Mouse (Mus musculus) ES-Bruce4 (cell line): ENCODE results near the gene Vmn1r180. TPM values are rescaled to one million over a fixed set of nuclear protein-coding genes. Genes with fewer than 3 reads are reported as not detected.
"Not testable (repeated sequence)": the region's sequence is repeated elsewhere in the genome, so short reads cannot be mapped to it uniquely, and the experiment has no call there.

Source experiments
- H3K27ac ChIP-seq: 2 replicates; pipeline ENCODE4 v1.5.1; 2012; ENCODE audit warnings: low read length, inconsistent platforms; ENCODE audit not compliant: insufficient read depth
- H3K27me3 ChIP-seq: 2 replicates; pipeline ENCODE4 v1.6.1; 2012; ENCODE audit warnings: mild to moderate bottlenecking, low read length, inconsistent platforms; ENCODE audit not compliant: control insufficient read depth, poor library complexity, insufficient read depth, severe bottlenecking
- H3K36me3 ChIP-seq: 2 replicates; pipeline ENCODE4 v1.6.1; 2012; ENCODE audit warnings: inconsistent platforms, mild to moderate bottlenecking, low read length, moderate library complexity; ENCODE audit not compliant: control insufficient read depth, poor library complexity, insufficient read depth, severe bottlenecking
- H3K4me1 ChIP-seq: one replicate; pipeline ENCODE4 v1.8.1; 2011; ENCODE audit warnings: low read length; ENCODE audit not compliant: control insufficient read depth, insufficient read depth
- H3K4me3 ChIP-seq: 2 replicates; pipeline ENCODE4 v1.5.1; 2011; ENCODE audit warnings: low read depth, mild to moderate bottlenecking, low read length
- H3K9ac ChIP-seq: 2 replicates; pipeline ENCODE4 v1.6.1; 2012; ENCODE audit warnings: low read depth, mild to moderate bottlenecking, inconsistent platforms; ENCODE audit not compliant: poor library complexity, severe bottlenecking
- H3K9me3 ChIP-seq: replicated peaks from 2 replicates; pipeline ENCODE4 v1.6.1; 2012; ENCODE audit warnings: mild to moderate bottlenecking, low read length, inconsistent platforms; ENCODE audit not compliant: control insufficient read depth, poor library complexity, insufficient read depth, severe bottlenecking
- CTCF ChIP-seq: IDR thresholded peaks from one replicate; pipeline ENCODE4 v1.8.1; 2011; ENCODE audit warnings: low read depth, low read length
- EP300 ChIP-seq: IDR thresholded peaks from 2 replicates; pipeline ENCODE4 v1.6.1; 2011; ENCODE audit warnings: low read depth, low read length; ENCODE audit not compliant: insufficient read depth
- POLR2A ChIP-seq: IDR thresholded peaks from one replicate; pipeline ENCODE4 v1.8.1; 2011; ENCODE audit warnings: low read length; ENCODE audit not compliant: insufficient read depth
- polyA plus RNA-seq: library from polyadenylated mRNA; stranded (reverse); fragments of >200 nt; gene quantifications from 2 replicates; pipeline ENCODE4 v1.2.4, GENCODE M21; 2011; ENCODE audit warnings: low read depth; ENCODE audit not compliant: missing spikeins, insufficient read depth, insufficient read length

Vmn1r180 gene
- polyA plus RNA-seq, result not detected in 2 replicates

DNA sequence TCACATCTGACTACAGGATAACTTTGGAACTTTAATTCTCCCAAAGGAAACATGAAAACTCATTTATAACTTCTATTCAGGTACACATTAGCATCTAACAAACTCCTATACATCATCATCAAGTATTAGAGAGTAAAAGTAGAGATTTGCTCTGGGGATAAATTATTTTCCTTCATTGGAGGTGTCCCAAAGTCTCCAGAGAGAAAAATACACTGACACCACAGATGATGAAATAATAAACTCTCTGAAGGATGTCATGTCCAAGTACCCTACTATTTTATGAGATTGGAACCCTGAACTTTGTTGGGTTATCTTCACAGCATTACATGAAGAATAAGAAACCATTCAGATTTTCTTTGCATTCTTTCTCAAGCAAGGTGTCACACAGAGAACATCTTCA lies at the start of gene Vmn1r180:
Vmn1r180 (plus strand) TSS at position 301 of the 400 bp plus-strand sequence.
- Histone ChIP-seq H3K27ac (no peak within 1 kb of the TSS), H3K9me3 (no peaks in the 10 kb centered on the region), H3K36me3 (no peaks in the 10 kb centered on the region), H3K4me1 (no peaks in the 10 kb centered on the region), H3K9ac (no peak within 1 kb of the TSS), H3K27me3 (no peaks in the 10 kb centered on the region), H3K4me3 (no peak within 1 kb of the TSS)
- TF ChIP-seq EP300 (no peak), POLR2A (no peak), CTCF (no peak)

DNA sequence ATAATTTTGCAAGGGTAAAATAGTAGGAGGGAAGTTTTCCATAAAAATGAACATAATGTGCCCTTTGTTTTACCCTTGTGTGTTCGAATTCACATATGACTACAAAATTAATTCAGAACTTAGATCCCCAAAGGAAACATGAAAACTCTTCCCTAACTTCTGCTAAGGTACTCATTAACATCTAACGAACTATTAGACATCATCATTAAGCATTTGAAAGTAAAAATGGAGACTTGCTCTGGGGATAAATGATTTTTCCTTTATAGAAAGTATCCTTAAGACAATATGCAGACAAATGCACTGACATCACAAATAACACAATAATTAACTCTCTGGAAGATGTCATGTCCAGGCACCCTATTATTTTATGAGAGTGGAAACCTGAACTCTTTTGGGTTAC lies 23.8 kb upstream of the Vmn1r180 start, which contains the start of gene Vmn1r179:
Vmn1r179 (plus strand) TSS at position 301 of the 400 bp plus-strand sequence.
- TF ChIP-seq CTCF, result no peak
- H3K9me3 ChIP-seq, result no peaks in the 10 kb centered on the region
- no peaks in the 10 kb centered on the region; the same call in 1 of the 2 replicates for H3K27me3 ChIP-seq

DNA sequence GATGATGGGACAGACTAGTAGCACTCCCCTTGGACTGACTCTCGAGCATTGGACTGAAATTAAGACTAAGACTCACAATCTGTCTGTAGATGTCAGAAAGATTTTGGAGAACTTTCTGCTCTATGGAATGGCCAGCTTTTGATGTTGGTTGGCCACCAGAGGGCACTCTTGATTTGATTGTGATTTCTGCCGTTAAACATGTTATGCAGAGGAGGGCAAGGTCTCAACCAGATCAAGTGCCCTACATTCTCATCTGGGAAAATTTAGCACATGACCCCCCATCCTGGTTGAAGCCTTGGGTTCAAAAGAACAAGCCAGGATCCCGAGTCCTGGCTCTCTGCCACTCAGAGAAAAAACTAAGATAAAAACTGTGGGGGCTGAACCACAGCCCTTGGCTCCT lies 17.6 kb downstream of the Vmn1r180 start:
- not testable (repeated sequence) for H3K36me3 ChIP-seq, H3K4me1 ChIP-seq, H3K9me3 ChIP-seq, H3K27ac ChIP-seq, H3K4me3 ChIP-seq, H3K9ac ChIP-seq, H3K27me3 ChIP-seq

More for the DNA sequence above, 23.8 kb upstream of the Vmn1r180 start, which contains the start of gene Vmn1r179:
- no peak within 1 kb of the TSS for H3K4me3 ChIP-seq
- H3K4me1 ChIP-seq, result no peaks in the 10 kb centered on the region
- no peak within 1 kb of the TSS for H3K9ac ChIP-seq
- H3K36me3 ChIP-seq, result no peaks in the 10 kb centered on the region
- H3K27ac ChIP-seq, result no peak within 1 kb of the TSS

- H3K4me1 ChIP-seq, H3K9ac ChIP-seq, H3K9me3 ChIP-seq, H3K27me3 ChIP-seq, H3K36me3 ChIP-seq, H3K4me3 ChIP-seq, H3K27ac ChIP-seq: not testable (repeated sequence)
Measured at GRCm38 (mm10) chr7:23974315-23974714, 23.9 kb downstream of the Vmn1r180 start, which contains the start of gene Vmn1r181. Gene Vmn1r181, plus strand, starts transcription at chr7:23974615.

DNA sequence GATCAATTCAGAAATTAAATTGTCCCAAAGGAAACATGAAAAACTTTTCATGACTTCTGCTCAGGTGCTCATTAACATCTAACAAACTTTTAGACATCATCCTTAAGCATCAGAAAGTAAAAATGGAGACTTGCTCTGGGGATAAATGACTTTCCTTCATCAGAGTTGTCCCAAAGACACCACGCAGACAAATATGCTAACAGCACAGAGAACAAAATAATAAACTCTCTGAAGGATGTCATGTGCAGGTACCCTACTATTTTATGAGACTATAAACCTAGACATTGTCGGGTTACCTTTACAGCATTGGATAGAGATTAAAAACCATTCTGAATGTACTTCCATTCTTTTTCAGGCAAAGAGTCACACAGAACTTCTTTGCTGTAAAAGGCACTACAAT lies 51.0 kb downstream of the Vmn1r180 start, which contains the start of gene V1rd19:
V1rd19 (plus strand) TSS at position 301 of the 400 bp plus-strand sequence.
- Histone ChIP-seq H3K27me3 (no peaks in the 10 kb centered on the region), H3K36me3 (no peaks in the 10 kb centered on the region), H3K9ac (no peak within 1 kb of the TSS), H3K4me1 (no peaks in the 10 kb centered on the region), H3K27ac (no peak within 1 kb of the TSS), H3K4me3 (no peak within 1 kb of the TSS), H3K9me3 (no peaks in the 10 kb centered on the region)
- no peak for TF ChIP-seq POLR2A
- TF ChIP-seq EP300, result no peak
- TF ChIP-seq CTCF, result no peak

Other genes with a start within 250 kb of the Vmn1r180 start
- not detected in 2 replicates for gene Vmn1r173, start 249.9 kb upstream of the Vmn1r180 start, polyA plus RNA-seq
- not detected in 2 replicates for gene Vmn1r174, start 198.4 kb upstream of the Vmn1r180 start, polyA plus RNA-seq
- gene Vmn1r175, start 140.0 kb upstream of the Vmn1r180 start, polyA plus RNA-seq, result 0.23 TPM in 1 of 2 replicates, not detected in the other
- gene Vmn1r176, start 113.3 kb upstream of the Vmn1r180 start, polyA plus RNA-seq, result not detected in 2 replicates
- gene Vmn1r177, start 84.2 kb upstream of the Vmn1r180 start, polyA plus RNA-seq, result not detected in 2 replicates
- not detected in 2 replicates for gene Vmn1r178, start 58.6 kb upstream of the Vmn1r180 start, polyA plus RNA-seq
- not detected in 2 replicates for gene Vmn1r179, start 23.7 kb upstream of the Vmn1r180 start, polyA plus RNA-seq
- gene Vmn1r181, start 24.0 kb downstream of the Vmn1r180 start, polyA plus RNA-seq, result 0.15 TPM in 1 of 2 replicates, not detected in the other
- gene V1rd19, start 51.1 kb downstream of the Vmn1r180 start, polyA plus RNA-seq, result not detected in 2 replicates
- gene Vmn1r183, start 102.6 kb downstream of the Vmn1r180 start, polyA plus RNA-seq, result not detected in 2 replicates
- 16.9 and 18.2 TPM in 2 replicates for gene Zfp180, start 131.3 kb downstream of the Vmn1r180 start, polyA plus RNA-seq
- 1.3 and 1.4 TPM in 2 replicates for gene Zfp112, start 161.7 kb downstream of the Vmn1r180 start, polyA plus RNA-seq
- gene Zfp235, start 183.5 kb downstream of the Vmn1r180 start, polyA plus RNA-seq, result 3.9 and 4.6 TPM in 2 replicates
- gene Zfp114, start 224.4 kb downstream of the Vmn1r180 start, polyA plus RNA-seq, result 0.84 and 1.9 TPM in 2 replicates